Mouse (Mus musculus) G1E (cell line): ENCODE data around the gene Ly6g6e. TPM values are rescaled to one million over a fixed set of nuclear protein-coding genes. Genes with fewer than 3 reads are reported as not detected.
"Not testable (repeated sequence)": the region's sequence is repeated elsewhere in the genome, so short reads cannot be mapped to it uniquely, and the experiment has no call there.

Source experiments
- ATAC-seq: 2 replicates; pipeline ENCODE4 v1.8.0; 2016; ENCODE audit warnings: mild to moderate bottlenecking; ENCODE audit not compliant: insufficient number of reproducible peaks, poor library complexity, low FRiP score, severe bottlenecking; ENCODE audit errors: extremely low read depth
- DNase-seq: peaks from one replicate; pipeline ENCODE4 v3.0.0; 2012; ENCODE audit warnings: low spot score
- H3K27me3 ChIP-seq: 2 replicates; pipeline ENCODE4 v1.6.1; 2012; ENCODE audit warnings: mild to moderate bottlenecking, low read length, inconsistent platforms; ENCODE audit not compliant: insufficient read depth
- H3K36me3 ChIP-seq: replicated peaks from 2 replicates; pipeline ENCODE3; 2012; ENCODE audit warnings: mild to moderate bottlenecking, inconsistent platforms
- H3K4me1 ChIP-seq: 2 replicates; pipeline ENCODE4 v1.6.1; 2012; ENCODE audit warnings: low read depth, low read length, inconsistent platforms, mixed read lengths; ENCODE audit not compliant: insufficient read depth
- H3K4me3 ChIP-seq: 2 replicates; pipeline ENCODE4 v1.5.1; 2012; ENCODE audit warnings: low read depth, mild to moderate bottlenecking, inconsistent platforms, low read length, moderate library complexity, mixed read lengths
- H3K9me3 ChIP-seq: replicated peaks from 2 replicates; pipeline ENCODE4 v1.6.1; 2012; ENCODE audit warnings: inconsistent platforms
- CTCF ChIP-seq: IDR thresholded peaks from 2 replicates; pipeline ENCODE4 v1.5.1; 2012; ENCODE audit warnings: low read depth, low read length, inconsistent platforms, mixed read lengths
- GATA1 ChIP-seq: IDR thresholded peaks from 2 replicates; pipeline ENCODE4 v1.6.1; 2012; ENCODE audit warnings: borderline replicate concordance, low read length, inconsistent platforms, mixed read lengths
- GATA2 ChIP-seq: IDR thresholded peaks from 2 replicates; pipeline ENCODE4 v1.6.1; 2012; ENCODE audit warnings: low read depth, low read length, inconsistent platforms, borderline replicate concordance
- POLR2AphosphoS5 ChIP-seq: IDR thresholded peaks from 2 replicates; pipeline ENCODE4 v1.6.1; 2012; ENCODE audit warnings: low read depth, low read length, inconsistent platforms; ENCODE audit not compliant: insufficient replicate concordance
- TAL1 ChIP-seq: conservative IDR thresholded peaks from 2 replicates; pipeline ENCODE4 v1.6.1; 2012; ENCODE audit warnings: low read depth, low read length, inconsistent platforms, mixed read lengths
- polyA plus RNA-seq: library from polyadenylated mRNA; stranded (reverse); fragments of >175 nt; gene quantifications from 2 replicates; pipeline ENCODE4 v1.2.3, GENCODE M21; 2012
- total RNA-seq, 2 experiments: library from RNA; stranded (forward) in 1 of 2; stranded (reverse) in 1 of 2; fragments of 200-1000 nt in 1 of 2; fragments of >200 nt in 1 of 2; fragmentation: Nextera tagmentation in 1 of 2; gene quantifications; 2 replicates each; pipeline ENCODE4 v1.2.3; 2014 to 2017

Ly6g6e gene
- total and polyA plus RNA-seq, 3 experiments = 0.36 TPM; not detected in 2

- Histone ChIP-seq H3K4me1 (peaks cover 75% of the 10 kb centered on the region), H3K36me3 (peaks cover 31% of the 10 kb centered on the region), H3K27me3 (no peaks in the 10 kb centered on the region), H3K4me3 (no peak overlapping the region), H3K9me3 (no peaks in the 10 kb centered on the region)
- ATAC-seq (no peak), DNase-seq (no peak)
- TF ChIP-seq TAL1 (no peak), POLR2AphosphoS5 (no peak), GATA2 (no peak), CTCF (no peak), GATA1 (no peak)
These were observed 44.3 kb upstream of the Ly6g6e start for GRCm38 (mm10) chr17:35032323-35032870.

- not testable (repeated sequence) for H3K9me3 ChIP-seq, H3K27me3 ChIP-seq, H3K4me3 ChIP-seq, DNase-seq, ATAC-seq
- Histone ChIP-seq H3K4me1 (peaks cover 62% of the 10 kb centered on the region), H3K36me3 (peaks cover 29% of the 10 kb centered on the region)
These were observed 43.0 kb upstream of the Ly6g6e start for GRCm38 (mm10) chr17:35033703-35034102.

GRCm38 (mm10) chr17:35034896-35035295, 41.8 kb upstream of the Ly6g6e start:
- TF ChIP-seq TAL1 (no peak), CTCF (no peak), GATA1 (no peak), GATA2 (no peak), POLR2AphosphoS5 (no peak)
- Histone ChIP-seq H3K36me3 (peaks cover 21% of the 10 kb centered on the region), H3K4me3 (no peak overlapping the region; the same call in 1 of the 2 replicates), H3K9me3 (no peaks in the 10 kb centered on the region), H3K4me1 (peaks cover 53% of the 10 kb centered on the region), H3K27me3 (no peaks in the 10 kb centered on the region)
- DNase-seq (no peak), ATAC-seq (no peak)

GRCm38 (mm10) chr17:35039121-35039873, 37.4 kb upstream of the Ly6g6e start:
- H3K4me3 ChIP-seq = no peak overlapping the region
- no peaks in the 10 kb centered on the region for H3K9me3 ChIP-seq
- H3K36me3 ChIP-seq = peaks cover 15% of the 10 kb centered on the region
- DNase-seq (no peak), ATAC-seq (no peak)
- TF ChIP-seq POLR2AphosphoS5 = no peak
- H3K27me3 ChIP-seq = no peaks in the 10 kb centered on the region
- H3K4me1 ChIP-seq = peaks cover 45% of the 10 kb centered on the region

GRCm38 (mm10) chr17:35043794-35044193, 32.9 kb upstream of the Ly6g6e start:
- H3K4me1 ChIP-seq = peaks cover 70% of the 10 kb centered on the region
- no peaks in the 10 kb centered on the region for H3K27me3 ChIP-seq
- H3K9me3 ChIP-seq = no peaks in the 10 kb centered on the region
- ATAC-seq = no peak
- no peak for DNase-seq
- TF ChIP-seq CTCF (no peak), GATA2 (no peak), POLR2AphosphoS5 (no peak), TAL1 (no peak), GATA1 (no peak)
- H3K36me3 ChIP-seq = peaks cover 15% of the 10 kb centered on the region
- H3K4me3 ChIP-seq = peak overlapping the region; percentile 18; the same call in 1 of the 2 replicates

GRCm38 (mm10) chr17:35044904-35045806, 31.5 kb upstream of the Ly6g6e start:
- DNase-seq = no peak

More at GRCm38 (mm10) chr17:35044904-35045806, 31.5 kb upstream of the Ly6g6e start:
- Histone ChIP-seq H3K4me3 (peak overlapping the region; percentile 75), H3K27me3 (no peaks in the 10 kb centered on the region), H3K36me3 (peaks cover 11% of the 10 kb centered on the region), H3K9me3 (no peaks in the 10 kb centered on the region), H3K4me1 (peaks cover 81% of the 10 kb centered on the region)
- no peak for TF ChIP-seq GATA2
- no peak for TF ChIP-seq CTCF
- no peak for TF ChIP-seq GATA1
- 0 out of 2 replicates have a peak, but pooled peaks have one; percentile 23 for TF ChIP-seq TAL1
- peak; percentile 4; the same call in 1 of the 2 replicates for ATAC-seq
